Mouse (Mus musculus) liver, embryonic 14.5 days (tissue): ENCODE results near the gene Ikzf2.

Experiments
- CTCF ChIP-seq: IDR thresholded peaks from 2 replicates; pipeline ENCODE4 v1.5.1; 2016; ENCODE audit warnings: antibody characterized with exemption, low read depth, control low read depth
- EP300 ChIP-seq: IDR thresholded peaks from 2 replicates; pipeline ENCODE4 v1.6.1; 2016; ENCODE audit warnings: antibody characterized with exemption, low read depth

DNA sequence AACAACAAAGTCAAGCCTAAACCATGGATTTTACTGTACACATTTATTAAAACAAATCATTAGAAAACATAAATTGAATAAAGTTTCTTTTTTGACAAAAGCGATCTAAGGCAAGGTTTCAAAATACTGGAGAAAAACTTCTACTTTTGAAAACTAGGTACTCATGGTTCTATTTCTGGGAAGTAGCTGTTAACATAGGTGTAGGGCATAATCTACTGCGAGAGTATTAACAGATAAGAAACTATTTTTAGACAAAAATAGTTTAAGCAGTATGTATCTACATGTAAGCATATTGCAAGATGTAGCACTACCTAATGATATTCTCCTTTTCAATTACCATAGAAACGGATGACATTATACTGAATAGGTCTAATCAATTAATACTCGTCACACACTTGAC lies 137.1 kb downstream of the Ikzf2 start:
- TF ChIP-seq CTCF: no peak
- TF ChIP-seq EP300: no peak
